Mouse (Mus musculus) hindbrain, embryonic 14.5 days (tissue): ENCODE results near the gene Dyrk3. TPM values are rescaled to one million over a fixed set of nuclear protein-coding genes. Genes with fewer than 3 reads are reported as not detected.

Source experiments
- ATAC-seq: fragments of 200-750 bp; cut with Nextera tagmentation; 2 replicates; pipeline ENCODE4 v1.8.0; 2017; ENCODE audit warnings: moderate number of reproducible peaks, mild to moderate bottlenecking, moderate TSS enrichment, moderate library complexity; ENCODE audit not compliant: low FRiP score
- DNase-seq: peaks from one replicate; pipeline ENCODE4 v3.0.0-alpha.2; 2015; ENCODE audit warnings: low spot score
- H3K27ac ChIP-seq: fragments of 300-500 bp; sonication (generic); 2 replicates; pipeline ENCODE4 v1.5.1; 2014; ENCODE audit warnings: mild to moderate bottlenecking, moderate library complexity
- H3K27me3 ChIP-seq: fragments of 300-500 bp; sonication (generic); 2 replicates; pipeline ENCODE4 v1.6.1; 2014; ENCODE audit warnings: mild to moderate bottlenecking, low read length, mixed read lengths; ENCODE audit not compliant: control insufficient read depth, insufficient read depth
- H3K36me3 ChIP-seq: fragments of 300-500 bp; sonication (generic); replicated peaks from 2 replicates; pipeline ENCODE4 v1.6.1; 2014; ENCODE audit not compliant: control insufficient read depth, insufficient read depth
- H3K4me1 ChIP-seq: fragments of 300-500 bp; sonication (generic); replicated peaks from 2 replicates; pipeline ENCODE4 v1.6.1; 2014; ENCODE audit warnings: antibody characterized with exemption, low read length, mixed read lengths; ENCODE audit not compliant: control insufficient read depth, insufficient read depth
- H3K4me2 ChIP-seq: fragments of 300-500 bp; sonication (generic); replicated peaks from 2 replicates; pipeline ENCODE4 v1.6.1; 2014; ENCODE audit warnings: mild to moderate bottlenecking, moderate library complexity
- H3K4me3 ChIP-seq: fragments of 300-500 bp; sonication (generic); replicated peaks from 2 replicates; pipeline ENCODE4 v1.5.1; 2014; ENCODE audit warnings: mild to moderate bottlenecking, low read length
- H3K9ac ChIP-seq: fragments of 300-500 bp; sonication (generic); 2 replicates; pipeline ENCODE4 v1.6.1; 2014
- H3K9me3 ChIP-seq: fragments of 300-500 bp; sonication (generic); 2 replicates; pipeline ENCODE4 v1.6.1; 2016; ENCODE audit warnings: low read length; ENCODE audit not compliant: control insufficient read depth
- WGBS: fragments of 180-500 bp; shearing (Covaris S2); extraction: QIAGEN DNeasy Blood & Tissue Kit; methylation state at CpG from one replicate; pipeline ENCODE4 v1.1.7; 2014; 5-methylcytosine and 5-hydroxymethylcytosine counted together
- polyA plus RNA-seq: library from polyadenylated mRNA; unstranded; fragments of >200 nt; fragmentation: Nextera tagmentation; extraction: Ambion mirVana; gene quantifications from 2 replicates; pipeline ENCODE4 v1.2.1, GENCODE M21; 2014

The Dyrk3 gene
- polyA plus RNA-seq, 1 experiment from 2014 or later = 14.8 TPM

DNA sequence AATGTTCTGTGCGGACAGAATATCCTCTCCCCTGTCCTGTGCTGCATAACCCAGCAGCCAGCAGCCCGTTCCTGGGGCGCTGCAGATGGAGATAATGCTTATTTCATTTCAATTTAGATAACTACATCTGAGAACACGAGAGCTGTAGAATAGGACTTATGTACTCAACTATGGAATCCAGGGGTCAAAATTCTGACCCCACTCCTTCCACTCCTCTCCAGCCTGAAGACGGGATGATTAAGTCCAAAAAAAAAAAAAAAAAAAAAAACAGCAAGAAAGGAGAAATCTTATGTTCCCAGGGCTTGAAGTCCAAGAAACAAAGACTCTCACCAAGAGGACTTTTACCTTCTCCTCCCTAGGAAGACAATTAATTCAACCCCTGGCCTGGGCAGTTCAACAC, 55.0 kb downstream of the Dyrk3 start:
- Histone ChIP-seq H3K4me2 (no peak overlapping the region), H3K4me1 (peaks cover 68% of the 10 kb centered on the region), H3K4me3 (no peak overlapping the region), H3K36me3 (no peaks in the 10 kb centered on the region), H3K27ac (0 out of 2 replicates have a peak overlapping the region, but pooled peaks have one; percentile 5), H3K27me3 (no peaks in the 10 kb centered on the region), H3K9ac (no peak overlapping the region), H3K9me3 (no peaks in the 10 kb centered on the region)
- no peak for DNase-seq
- 81% methylated on average over 5 of the region's 5 CpGs for WGBS
- ATAC-seq = no peak

- WGBS = 90% methylated on average over 1 of the region's 1 CpGs
- H3K27ac ChIP-seq = no peak overlapping the region
These were observed 57.5 kb downstream of the Dyrk3 start for GRCm38 (mm10) chr1:131080686-131081085.

DNA sequence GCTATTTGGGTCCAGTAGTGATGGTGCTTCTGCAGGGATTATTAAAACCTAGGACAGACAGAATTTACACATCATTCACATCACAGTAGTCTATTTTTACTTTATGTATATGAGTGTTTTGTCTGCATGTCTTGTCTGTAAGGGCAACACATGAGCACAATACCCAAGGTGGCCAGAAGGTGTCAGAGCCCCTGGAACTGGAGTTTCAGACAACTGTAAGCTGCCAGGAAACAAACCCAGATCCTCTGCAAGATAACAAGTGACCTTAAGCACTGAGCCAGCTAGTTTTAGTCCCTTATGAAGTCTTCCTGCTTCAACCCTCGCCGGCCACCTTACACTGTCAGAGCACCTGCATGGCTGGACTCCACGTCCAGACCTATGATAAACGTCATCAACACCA, 58.4 kb downstream of the Dyrk3 start:
- H3K27me3 ChIP-seq = no peaks in the 10 kb centered on the region
- H3K4me3 ChIP-seq = no peak overlapping the region
- peaks cover 53% of the 10 kb centered on the region for H3K4me1 ChIP-seq
- no peaks in the 10 kb centered on the region for H3K9me3 ChIP-seq
- no peak for ATAC-seq
- H3K4me2 ChIP-seq = no peak overlapping the region
- 81% methylated on average over 4 of the region's 4 CpGs for WGBS
- H3K36me3 ChIP-seq = no peaks in the 10 kb centered on the region
- H3K9ac ChIP-seq = no peak overlapping the region
- no peak for DNase-seq
- peak overlapping the region; percentile 75; the same call in 1 of the 2 replicates for H3K27ac ChIP-seq

More at GRCm38 (mm10) chr1:131080686-131081085, 57.5 kb downstream of the Dyrk3 start:
- Histone ChIP-seq H3K4me1 (peaks cover 51% of the 10 kb centered on the region), H3K4me2 (no peak overlapping the region), H3K9ac (no peak overlapping the region), H3K27me3 (no peaks in the 10 kb centered on the region), H3K36me3 (no peaks in the 10 kb centered on the region), H3K4me3 (no peak overlapping the region), H3K9me3 (no peaks in the 10 kb centered on the region)
- ATAC-seq (no peak), DNase-seq (no peak)

DNA sequence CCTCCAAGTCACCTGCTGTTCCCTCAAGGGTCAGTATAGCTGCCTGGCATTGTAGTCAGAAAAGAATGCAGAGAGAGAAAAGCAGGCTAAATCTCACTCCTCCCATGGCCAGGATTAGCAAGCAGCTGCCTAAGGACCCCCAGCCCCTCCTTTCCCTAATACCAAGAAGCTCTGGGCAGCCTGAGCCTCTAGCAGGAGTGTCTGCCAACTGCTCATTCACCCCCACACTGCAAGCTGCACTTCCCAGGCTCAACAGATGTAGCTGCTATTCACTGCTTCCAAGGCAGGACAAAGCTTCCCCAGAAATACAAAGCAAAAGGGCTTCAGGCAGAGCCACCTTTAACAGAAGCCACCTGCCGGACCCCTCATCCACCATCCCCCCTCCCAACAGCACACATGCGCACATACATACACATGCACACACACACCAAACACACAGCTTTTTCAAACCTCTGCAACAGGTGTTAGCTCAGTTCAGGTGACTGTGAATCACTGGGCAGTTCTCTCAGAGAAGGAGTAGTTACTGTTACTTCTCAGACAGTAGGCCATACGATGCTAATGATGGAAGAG, 59.3 kb downstream of the Dyrk3 start:
- ATAC-seq (peak; percentile 89), DNase-seq (peak; percentile 67)
- no peak overlapping the region for H3K4me3 ChIP-seq
- 18% methylated on average over 3 of the region's 3 CpGs for WGBS
- H3K27ac ChIP-seq = peak overlapping the region; percentile 75
- peaks cover 55% of the 10 kb centered on the region for H3K4me1 ChIP-seq
- H3K9me3 ChIP-seq = no peaks in the 10 kb centered on the region
- H3K4me2 ChIP-seq = no peak overlapping the region
- H3K9ac ChIP-seq = no peak overlapping the region
- H3K36me3 ChIP-seq = no peaks in the 10 kb centered on the region
- H3K27me3 ChIP-seq = no peaks in the 10 kb centered on the region

Other genes with a start within 250 kb of the Dyrk3 start
- gene Il20, start 226.9 kb downstream of the Dyrk3 start, polyA plus RNA-seq = not detected in 2 replicates
- not detected in 2 replicates for gene Il19, start 198.2 kb downstream of the Dyrk3 start, polyA plus RNA-seq
- not detected in 2 replicates for gene Il10, start 118.5 kb downstream of the Dyrk3 start, polyA plus RNA-seq
- gene Mapkapk2, start 40.5 kb downstream of the Dyrk3 start, polyA plus RNA-seq = 22.5 and 23.7 TPM in 2 replicates
- 50.3 TPM in 2 replicates for gene Eif2d, start 14.8 kb upstream of the Dyrk3 start, polyA plus RNA-seq
- gene Rassf5, start 106.9 kb upstream of the Dyrk3 start, polyA plus RNA-seq = 4.0 and 5.0 TPM in 2 replicates
- gene Ikbke, start 141.3 kb upstream of the Dyrk3 start, polyA plus RNA-seq = 0.81 and 1.4 TPM in 2 replicates